Mouse (Mus musculus) embryonic facial prominence, embryonic 14.5 days (tissue): ENCODE measurements around the gene D230025D16Rik. TPM values are rescaled to one million over a fixed set of nuclear protein-coding genes. Genes with fewer than 3 reads are reported as not detected.
"Not testable (repeated sequence)": the region's sequence is repeated elsewhere in the genome, so short reads cannot be mapped to it uniquely, and the experiment has no call there.

Source experiments
- ATAC-seq: fragments of 200-750 bp; cut with Nextera tagmentation; 2 replicates; pipeline ENCODE4 v1.8.0; 2017; ENCODE audit warnings: low read depth, moderate number of reproducible peaks, moderate TSS enrichment
- DNase-seq: peaks from one replicate; pipeline ENCODE4 v3.0.0-alpha.2; 2015; ENCODE audit warnings: low spot score
- H3K27ac ChIP-seq: fragments of 300-500 bp; sonication (generic); replicated peaks from 2 replicates; pipeline ENCODE4 v1.5.1; 2014; ENCODE audit warnings: low read depth, mild to moderate bottlenecking, low read length, moderate library complexity
- H3K27me3 ChIP-seq: fragments of 300-500 bp; sonication (generic); replicated peaks from 2 replicates; pipeline ENCODE4 v1.6.1; 2014; ENCODE audit warnings: low read length; ENCODE audit not compliant: control insufficient read depth, insufficient read depth
- H3K36me3 ChIP-seq: fragments of 300-500 bp; sonication (generic); 2 replicates; pipeline ENCODE4 v1.6.1; 2014; ENCODE audit warnings: low read length, mixed read lengths; ENCODE audit not compliant: control insufficient read depth, insufficient read depth
- H3K4me1 ChIP-seq: fragments of 300-500 bp; sonication (generic); 2 replicates; pipeline ENCODE4 v1.6.1; 2014; ENCODE audit warnings: antibody characterized with exemption, low read length; ENCODE audit not compliant: control insufficient read depth, insufficient read depth
- H3K4me2 ChIP-seq: fragments of 300-500 bp; sonication (generic); 2 replicates; pipeline ENCODE4 v1.6.1; 2014; ENCODE audit warnings: low read depth, mild to moderate bottlenecking, low read length, moderate library complexity, mixed read lengths
- H3K4me3 ChIP-seq: fragments of 300-500 bp; sonication (generic); 2 replicates; pipeline ENCODE4 v1.5.1; 2014; ENCODE audit warnings: low read depth, mild to moderate bottlenecking, low read length
- H3K9ac ChIP-seq: fragments of 300-500 bp; sonication (generic); 2 replicates; pipeline ENCODE4 v1.6.1; 2014; ENCODE audit warnings: low read depth, mild to moderate bottlenecking, low read length, moderate library complexity, mixed read lengths
- H3K9me3 ChIP-seq: fragments of 300-500 bp; sonication (generic); 2 replicates; pipeline ENCODE4 v1.6.1; 2016; ENCODE audit warnings: low read length; ENCODE audit not compliant: control insufficient read depth
- WGBS: fragments of 180-500 bp; shearing (Covaris S2); extraction: QIAGEN DNeasy Blood & Tissue Kit; methylation state at CpG from one replicate; pipeline ENCODE4 v1.1.7; 2014; 5-methylcytosine and 5-hydroxymethylcytosine counted together
- polyA plus RNA-seq: library from polyadenylated mRNA; unstranded; fragments of >200 nt; fragmentation: Nextera tagmentation; extraction: Ambion mirVana; gene quantifications from 2 replicates; pipeline ENCODE4 v1.2.1, GENCODE M21; 2014

The D230025D16Rik gene
- polyA plus RNA-seq, 1 experiment from 2014 or later = 25.4 TPM

- ATAC-seq, H3K27ac ChIP-seq, H3K9ac ChIP-seq, H3K4me2 ChIP-seq, H3K27me3 ChIP-seq, H3K4me3 ChIP-seq, H3K9me3 ChIP-seq, H3K4me1 ChIP-seq, DNase-seq: not testable (repeated sequence)
- H3K36me3 ChIP-seq = peaks cover 11% of the 10 kb centered on the region; the same call in 1 of the 2 replicates
- WGBS = 91% methylated on average over 4 of the region's 4 CpGs
Measured at GRCm38 (mm10) chr8:105232321-105232693, 7.4 kb downstream of the D230025D16Rik start.

GRCm38 (mm10) chr8:105233126-105233935 is 8.4 kb downstream of the D230025D16Rik start:
- Histone ChIP-seq H3K4me1 (no peaks in the 10 kb centered on the region), H3K27me3 (no peaks in the 10 kb centered on the region), H3K27ac (no peak overlapping the region), H3K9ac (no peak overlapping the region), H3K4me2 (no peak overlapping the region), H3K36me3 (peaks cover 11% of the 10 kb centered on the region; the same call in 1 of the 2 replicates), H3K9me3 (no peaks in the 10 kb centered on the region), H3K4me3 (no peak overlapping the region)
- DNase-seq (no peak), ATAC-seq (no peak)
- WGBS = 70% methylated on average over 1 of the region's 1 CpGs

- 64% methylated on average over 1 of the region's 1 CpGs for WGBS
- Histone ChIP-seq H3K4me2 (no peak overlapping the region), H3K27ac (no peak overlapping the region), H3K9me3 (no peaks in the 10 kb centered on the region), H3K27me3 (no peaks in the 10 kb centered on the region), H3K9ac (no peak overlapping the region), H3K4me3 (no peak overlapping the region), H3K4me1 (no peaks in the 10 kb centered on the region), H3K36me3 (peaks cover 30% of the 10 kb centered on the region)
- DNase-seq (no peak), ATAC-seq (no peak)
Measured at GRCm38 (mm10) chr8:105235206-105235605, 10.3 kb downstream of the D230025D16Rik start.

- WGBS = 92% methylated on average over 14 of the region's 14 CpGs
- DNase-seq (no peak), ATAC-seq (no peak)
- Histone ChIP-seq H3K27me3 (no peaks in the 10 kb centered on the region), H3K4me2 (no peak overlapping the region), H3K9me3 (no peaks in the 10 kb centered on the region), H3K36me3 (peaks cover 53% of the 10 kb centered on the region), H3K27ac (no peak overlapping the region), H3K4me3 (no peak overlapping the region), H3K9ac (no peak overlapping the region), H3K4me1 (no peaks in the 10 kb centered on the region)
Measured at GRCm38 (mm10) chr8:105237442-105238142, 12.6 kb downstream of the D230025D16Rik start.

GRCm38 (mm10) chr8:105241016-105241415 is 16.1 kb downstream of the D230025D16Rik start:
- Histone ChIP-seq H3K27me3 (no peaks in the 10 kb centered on the region), H3K27ac (no peak overlapping the region), H3K4me1 (no peaks in the 10 kb centered on the region), H3K4me3 (no peak overlapping the region), H3K36me3 (peaks cover 52% of the 10 kb centered on the region), H3K4me2 (no peak overlapping the region), H3K9ac (no peak overlapping the region), H3K9me3 (no peaks in the 10 kb centered on the region)
- WGBS = 93% methylated on average over 7 of the region's 7 CpGs
- DNase-seq (no peak), ATAC-seq (no peak)

GRCm38 (mm10) chr8:105251954-105252353 is 27.0 kb downstream of the D230025D16Rik start:
- Histone ChIP-seq H3K9me3 (no peaks in the 10 kb centered on the region), H3K36me3 (peaks cover 61% of the 10 kb centered on the region), H3K27ac (no peak overlapping the region), H3K4me2 (no peak overlapping the region), H3K4me1 (peaks cover 10% of the 10 kb centered on the region; the same call in 1 of the 2 replicates), H3K27me3 (peaks cover 9% of the 10 kb centered on the region; the same call in 1 of the 2 replicates), H3K4me3 (no peak overlapping the region), H3K9ac (no peak overlapping the region)
- ATAC-seq (no peak), DNase-seq (no peak)
- 94% methylated on average over 6 of the region's 6 CpGs for WGBS

- WGBS = 83% methylated on average over 10 of the region's 10 CpGs
- Histone ChIP-seq H3K36me3 (peaks cover 52% of the 10 kb centered on the region), H3K4me3 (peak overlapping the region; percentile 64), H3K9ac (peak overlapping the region; percentile 53; the same call in 1 of the 2 replicates), H3K27ac (no peak overlapping the region), H3K4me1 (peaks cover 10% of the 10 kb centered on the region; the same call in 1 of the 2 replicates), H3K4me2 (peak overlapping the region; percentile 92), H3K9me3 (no peaks in the 10 kb centered on the region), H3K27me3 (peaks cover 15% of the 10 kb centered on the region)
- DNase-seq (no peak), ATAC-seq (no peak)
Measured at GRCm38 (mm10) chr8:105252680-105253537, 28.0 kb downstream of the D230025D16Rik start.

- no peak for DNase-seq
- ATAC-seq = no peak
- Histone ChIP-seq H3K4me3 (peak overlapping the region; percentile 64), H3K27me3 (peaks cover 23% of the 10 kb centered on the region), H3K27ac (no peak overlapping the region), H3K9ac (peak overlapping the region; percentile 53), H3K36me3 (peaks cover 46% of the 10 kb centered on the region), H3K4me1 (peaks cover 10% of the 10 kb centered on the region; the same call in 1 of the 2 replicates), H3K9me3 (no peaks in the 10 kb centered on the region), H3K4me2 (peak overlapping the region; percentile 92)
- WGBS = 39% methylated on average over 20 of the region's 20 CpGs
Measured at GRCm38 (mm10) chr8:105253766-105254151, 28.8 kb downstream of the D230025D16Rik start.
